Mouse (Mus musculus): ENCODE data around the gene Pwp2. TPM values are rescaled to one million over a fixed set of nuclear protein-coding genes. Genes with fewer than 3 reads are reported as not detected.

Pwp2 gene
- total RNA-seq, 2 experiments from 2014 or later = 7.2 to 18.6 TPM

Other genes starting within 250 kb of the Pwp2 start
- gene Trpm2, start 214.6 kb downstream of the Pwp2 start, total RNA-seq (2015) = 2.7 and 5.1 TPM in 2 replicates
- gene Trpm2, start 214.6 kb downstream of the Pwp2 start, total RNA-seq (2017) = 1.4 and 2.9 TPM in 2 replicates
- gene 1810043G02Rik, start 206.6 kb downstream of the Pwp2 start, total RNA-seq (2015) = 6.0 and 6.4 TPM in 2 replicates
- gene 1810043G02Rik, start 206.6 kb downstream of the Pwp2 start, total RNA-seq (2017) = 5.9 and 11.2 TPM in 2 replicates
- gene Pfkl, start 175.1 kb downstream of the Pwp2 start, total RNA-seq (2015) = 13.7 and 15.5 TPM in 2 replicates
- gene Pfkl, start 175.1 kb downstream of the Pwp2 start, total RNA-seq (2017) = 36.1 and 44.2 TPM in 2 replicates
- 1.5 and 4.4 TPM in 2 replicates for gene Dnmt3l, start 143.2 kb downstream of the Pwp2 start, total RNA-seq (2015)
- 1.3 and 3.2 TPM in 2 replicates for gene Dnmt3l, start 143.2 kb downstream of the Pwp2 start, total RNA-seq (2017)
- not detected in 2 replicates for gene Aire, start 141.5 kb downstream of the Pwp2 start, total RNA-seq (2015)
- gene Aire, start 141.5 kb downstream of the Pwp2 start, total RNA-seq (2017) = not detected in 2 replicates
- 3.9 and 6.3 TPM in 2 replicates for gene Icosl, start 115.8 kb downstream of the Pwp2 start, total RNA-seq (2015)
- gene Icosl, start 115.8 kb downstream of the Pwp2 start, total RNA-seq (2017) = 2.6 and 2.9 TPM in 2 replicates
- 40.7 and 44.1 TPM in 2 replicates for gene D10Jhu81e, start 15.4 kb downstream of the Pwp2 start, total RNA-seq (2015)
- 90.6 and 90.9 TPM in 2 replicates for gene D10Jhu81e, start 15.4 kb downstream of the Pwp2 start, total RNA-seq (2017)
- gene Trappc10, start 59.5 kb upstream of the Pwp2 start, total RNA-seq (2015) = 39.0 and 44.2 TPM in 2 replicates
- 30.7 and 33.4 TPM in 2 replicates for gene Trappc10, start 59.5 kb upstream of the Pwp2 start, total RNA-seq (2017)
- 2.7 and 3.1 TPM in 2 replicates for gene Agpat3, start 167.3 kb upstream of the Pwp2 start, total RNA-seq (2015)
- gene Agpat3, start 167.3 kb upstream of the Pwp2 start, total RNA-seq (2017) = 1.8 and 4.1 TPM in 2 replicates
- gene Rrp1, start 227.9 kb upstream of the Pwp2 start, total RNA-seq (2015) = 56.7 and 60.6 TPM in 2 replicates
- 336 and 416 TPM in 2 replicates for gene Rrp1, start 227.9 kb upstream of the Pwp2 start, total RNA-seq (2017)
- gene Cstb, start 240.5 kb upstream of the Pwp2 start, total RNA-seq (2015) = 48.9 and 56.0 TPM in 2 replicates
- gene Cstb, start 240.5 kb upstream of the Pwp2 start, total RNA-seq (2017) = 41.9 and 51.4 TPM in 2 replicates

All from megakaryocyte progenitor cell, adult 5-6 weeks (primary cell).